Comparison of ENCODE assay signal across 28 mouse cellular contexts in genomic region chr3:9105191-9105926, GRCm38 (mm10).
DNase-seq lines count a peak whose midpoint lies in the region; ATAC-seq lines count a peak whose summit lies in the region.
"Had no signal": no experiment of that assay in that cellular context is flagged by ENCODE, and none has a peak within 500 bp of the region (broad histone marks: within the 10 kb centered on the region; RNA-seq: fewer than 3 reads in every experiment).

No protein-coding gene starts in this region.

- peaks cover 30% of the 10 kb centered on the region for H3K4me1 ChIP-seq in kidney, embryonic 15.5 days
- H3K4me1 ChIP-seq: forebrain, embryonic 13.5 days; liver, embryonic 15.5 days; neural tube, embryonic 12.5 days had no signal

- 39% methylated on average over 8 of the region's 8 CpGs for WGBS in kidney, embryonic 15.5 days

- H3K27me3 ChIP-seq in kidney, embryonic 15.5 days, result no peaks in the 10 kb centered on the region
- H3K27me3 ChIP-seq: forebrain, embryonic 13.5 days; heart, embryonic 13.5 days; limb, embryonic 12.5 days; liver, embryonic 15.5 days; neural tube, embryonic 12.5 days; Patski had no signal

- H3K4me2 ChIP-seq in kidney, embryonic 15.5 days, result no peak overlapping the region
- H3K4me2 ChIP-seq: forebrain, embryonic 13.5 days; heart, embryonic 13.5 days; limb, embryonic 12.5 days; liver, embryonic 15.5 days; lung, embryonic 14.5 days; midbrain, embryonic 11.5 days; neural tube, embryonic 12.5 days had no signal

- no peak overlapping the region for H3K4me3 ChIP-seq in kidney, embryonic 15.5 days (replicated peaks)
- H3K4me3 ChIP-seq: forebrain, embryonic 13.5 days; heart, embryonic 13.5 days; layer of hippocampus, adult 2 months; left cerebral cortex, adult 2 months; limb, embryonic 12.5 days; liver, embryonic 15.5 days; neural tube, embryonic 12.5 days had no signal

- DNase-seq in embryo, embryonic 10 days (ENCODE audit: low spot score), result peak; percentile 32
- DNase-seq in embryo, embryonic 11 days, result no peak
- DNase-seq in kidney, postnatal 4 days, result peak; percentile 18 to 26
- peak; percentile 4 for DNase-seq in brain, adult 2 months (ENCODE audit: low read depth, low spot score)
- DNase-seq in adrenal gland, postnatal 10 days, result no peak
- DNase-seq in gastrocnemius, postnatal 4 days (ENCODE audit: low spot score in 2 of 2), result no peak
- DNase-seq: adrenal gland, postnatal 36 days; cerebellum, adult 8-10 months; gastrocnemius, postnatal 10 days; heart, postnatal 14 days; kidney, adult 9 months; kidney, postnatal 25 days; lung, embryonic 14.5 days; lung, postnatal 14 days; right cerebral cortex, adult 18-20 months; spleen, adult 18-20 months had no signal

- H3K9ac ChIP-seq in kidney, embryonic 15.5 days, result no peak overlapping the region
- H3K9ac ChIP-seq: forebrain, embryonic 13.5 days; heart, embryonic 13.5 days; limb, embryonic 12.5 days; liver, embryonic 15.5 days; lung, embryonic 14.5 days; neural tube, embryonic 12.5 days had no signal

- H3K27ac ChIP-seq in kidney, embryonic 15.5 days, result no peak overlapping the region
- H3K27ac ChIP-seq: forebrain, embryonic 13.5 days; heart, embryonic 13.5 days; layer of hippocampus, adult 2 months; left cerebral cortex, adult 2 months; limb, embryonic 12.5 days; liver, embryonic 15.5 days; neural tube, embryonic 12.5 days had no signal

- no peaks in the 10 kb centered on the region for H3K36me3 ChIP-seq in kidney, embryonic 15.5 days
- H3K36me3 ChIP-seq: heart, embryonic 13.5 days; limb, embryonic 12.5 days; liver, embryonic 15.5 days; neural tube, embryonic 12.5 days had no signal

- ATAC-seq in kidney, embryonic 15.5 days (replicated peaks; ENCODE audit: low FRiP score), result no peak
- ATAC-seq: forebrain, embryonic 13.5 days; intestine, embryonic 16.5 days; midbrain, embryonic 16.5 days; Patski had no signal

- no peaks in the 10 kb centered on the region for H3K9me3 ChIP-seq in kidney, embryonic 15.5 days (replicated peaks)
- H3K9me3 ChIP-seq: forebrain, embryonic 13.5 days; heart, embryonic 13.5 days; limb, embryonic 12.5 days; liver, embryonic 15.5 days; neural tube, embryonic 12.5 days had no signal

Comparison
In these comparisons a context has a peak if more than half of its experiments do, and no peak if none do; other contexts are left out.
1. DNase-seq: peak in embryo, embryonic 10 days (single experiment), kidney, postnatal 4 days (2 of 2) and brain, adult 2 months (single experiment); none in embryo, embryonic 11 days (single experiment), adrenal gland, postnatal 10 days (single experiment) and gastrocnemius, postnatal 4 days (0 of 2).